Mouse (Mus musculus) liver, adult 2 months (tissue): ENCODE results near the gene Robo1. TPM values are rescaled to one million over a fixed set of nuclear protein-coding genes. Genes with fewer than 3 reads are reported as not detected.

Experiments used
- DNase-seq: peaks from one replicate; pipeline ENCODE4 v3.0.0-alpha.2; 2011; ENCODE audit warnings: low read depth, low spot score; ENCODE audit errors: extremely low read depth
- H3K27ac ChIP-seq: fragments of 200-500 bp; replicated peaks from 2 replicates; pipeline ENCODE4 v1.5.1; 2012; ENCODE audit warnings: low read depth, mild to moderate bottlenecking, control low read depth, inconsistent platforms, low read length; ENCODE audit not compliant: insufficient read depth
- H3K27me3 ChIP-seq: fragments of 200-500 bp; 2 replicates; pipeline ENCODE4 v1.6.1; 2012; ENCODE audit warnings: mild to moderate bottlenecking, moderate library complexity, low read length, inconsistent platforms; ENCODE audit not compliant: control insufficient read depth, insufficient read depth
- H3K36me3 ChIP-seq: fragments of 200-500 bp; 2 replicates; pipeline ENCODE4 v1.6.1; 2012; ENCODE audit warnings: low read length, inconsistent platforms; ENCODE audit not compliant: control insufficient read depth, insufficient read depth
- H3K4me1 ChIP-seq: fragments of 200-500 bp; 2 replicates; pipeline ENCODE4 v1.6.1; 2011; ENCODE audit warnings: low read length; ENCODE audit not compliant: control insufficient read depth, insufficient read depth
- H3K4me3 ChIP-seq: fragments of 200-500 bp; 2 replicates; pipeline ENCODE4 v1.5.1; 2011; ENCODE audit warnings: low read depth, mild to moderate bottlenecking, control low read depth, low read length, moderate library complexity; ENCODE audit not compliant: insufficient read depth
- H3K79me2 ChIP-seq: fragments of 200-500 bp; 2 replicates; pipeline ENCODE4 v1.6.1; 2012; ENCODE audit warnings: inconsistent platforms, mild to moderate bottlenecking, low read length, moderate library complexity; ENCODE audit not compliant: control insufficient read depth, insufficient read depth
- H3K9ac ChIP-seq: fragments of 200-500 bp; 2 replicates; pipeline ENCODE4 v1.6.1; 2012; ENCODE audit warnings: low read depth, mild to moderate bottlenecking, control low read depth, inconsistent platforms, low read length
- CTCF ChIP-seq: fragments of 200-500 bp; IDR thresholded peaks from 2 replicates; pipeline ENCODE4 v1.5.1; 2011; ENCODE audit warnings: low read depth, low read length, control low read depth
- POLR2A ChIP-seq: fragments of 200-500 bp; IDR thresholded peaks from 2 replicates; pipeline ENCODE4 v1.6.1; 2011; ENCODE audit warnings: low read length, control low read depth; ENCODE audit not compliant: insufficient read depth; ENCODE audit errors: extremely low read depth
- WGBS: fragments of 180-500 bp; shearing (Covaris S2); methylation state at CpG from one replicate; pipeline ENCODE4 v1.1.7; 2018; 5-methylcytosine and 5-hydroxymethylcytosine counted together
- polyA plus RNA-seq: library from polyadenylated mRNA; depleted of rRNA; stranded (reverse); fragments of >200 nt; gene quantifications from 2 replicates; pipeline ENCODE4 v1.2.3, GENCODE M21; 2012
- total RNA-seq: library from RNA; depleted of rRNA; stranded (reverse); fragments of >200 nt; gene quantifications from 2 replicates; pipeline ENCODE4 v1.2.3, GENCODE M21; 2014

Robo1 gene
- total and polyA plus RNA-seq, 2 experiments, result 4.5 to 6.4 TPM

DNA sequence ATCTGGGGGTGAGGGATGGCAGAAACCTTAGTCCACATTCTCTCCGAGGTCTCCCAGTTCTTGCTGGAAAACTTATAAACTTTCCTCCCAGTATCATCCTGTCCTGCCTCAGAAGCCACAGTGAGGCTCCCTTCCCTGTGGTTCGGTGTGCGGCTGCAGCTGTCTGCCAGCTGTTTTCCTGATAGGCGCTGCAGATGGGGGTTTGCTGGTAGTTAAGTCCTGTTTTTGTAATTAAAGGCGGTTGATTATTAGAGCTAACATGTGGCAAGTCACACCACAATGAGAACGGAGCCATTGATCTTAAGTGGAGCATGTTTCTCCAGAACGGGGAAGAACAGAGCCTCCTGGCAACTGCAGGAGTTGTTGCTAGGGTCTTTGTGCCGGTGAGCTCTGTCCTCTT, 699.3 kb downstream of the Robo1 start:
- no peaks in the 10 kb centered on the region for H3K4me1 ChIP-seq
- no peak for DNase-seq
- no peaks in the 10 kb centered on the region for H3K27me3 ChIP-seq
- H3K79me2 ChIP-seq, result no peaks in the 10 kb centered on the region
- no peak overlapping the region for H3K27ac ChIP-seq
- no peak overlapping the region for H3K9ac ChIP-seq
- H3K4me3 ChIP-seq, result no peak overlapping the region
- H3K36me3 ChIP-seq, result peaks cover 2% of the 10 kb centered on the region; the same call in 1 of the 2 replicates
- 87% methylated on average over 8 of the region's 8 CpGs for WGBS
- TF ChIP-seq POLR2A (no peak), CTCF (no peak)

GRCm38 (mm10) chr16:73011313-73011712, 703.2 kb downstream of the Robo1 start:
- peaks cover 2% of the 10 kb centered on the region; the same call in 1 of the 2 replicates for H3K36me3 ChIP-seq
- H3K27me3 ChIP-seq, result no peaks in the 10 kb centered on the region
- no peaks in the 10 kb centered on the region for H3K79me2 ChIP-seq
- H3K4me3 ChIP-seq, result no peak overlapping the region
- no peak overlapping the region for H3K27ac ChIP-seq
- no peaks in the 10 kb centered on the region for H3K4me1 ChIP-seq
- H3K9ac ChIP-seq, result no peak overlapping the region
- WGBS, result 88% methylated on average over 7 of the region's 7 CpGs
- TF ChIP-seq CTCF (no peak), POLR2A (no peak)
- no peak for DNase-seq

- Histone ChIP-seq H3K4me3 (no peak overlapping the region), H3K36me3 (peaks cover 2% of the 10 kb centered on the region; the same call in 1 of the 2 replicates), H3K9ac (no peak overlapping the region), H3K4me1 (no peaks in the 10 kb centered on the region), H3K27ac (no peak overlapping the region), H3K79me2 (no peaks in the 10 kb centered on the region), H3K27me3 (no peaks in the 10 kb centered on the region)
- TF ChIP-seq CTCF (no peak), POLR2A (no peak)
- no peak for DNase-seq
- WGBS, result 92% methylated on average over 11 of the region's 11 CpGs
Observed at GRCm38 (mm10) chr16:73012926-73013325, 704.8 kb downstream of the Robo1 start.

GRCm38 (mm10) chr16:73014544-73014943, 706.4 kb downstream of the Robo1 start:
- Histone ChIP-seq H3K4me3 (no peak overlapping the region), H3K9ac (no peak overlapping the region), H3K27ac (no peak overlapping the region), H3K36me3 (peaks cover 2% of the 10 kb centered on the region; the same call in 1 of the 2 replicates), H3K27me3 (no peaks in the 10 kb centered on the region), H3K4me1 (no peaks in the 10 kb centered on the region), H3K79me2 (no peaks in the 10 kb centered on the region)
- DNase-seq, result no peak
- 79% methylated on average over 8 of the region's 8 CpGs for WGBS
- no peak for TF ChIP-seq CTCF
- TF ChIP-seq POLR2A, result no peak

GRCm38 (mm10) chr16:73015976-73016375, 707.9 kb downstream of the Robo1 start:
- Histone ChIP-seq H3K27ac (no peak overlapping the region), H3K79me2 (no peaks in the 10 kb centered on the region), H3K9ac (no peak overlapping the region), H3K36me3 (peaks cover 2% of the 10 kb centered on the region; the same call in 1 of the 2 replicates), H3K4me3 (no peak overlapping the region), H3K4me1 (no peaks in the 10 kb centered on the region), H3K27me3 (no peaks in the 10 kb centered on the region)
- WGBS, result 93% methylated on average over 4 of the region's 4 CpGs
- DNase-seq, result no peak
- TF ChIP-seq POLR2A, result no peak
- no peak for TF ChIP-seq CTCF

- no peaks in the 10 kb centered on the region for H3K36me3 ChIP-seq
- H3K27ac ChIP-seq, result no peak overlapping the region
- TF ChIP-seq CTCF, result no peak
- TF ChIP-seq POLR2A, result no peak
- no peak overlapping the region for H3K4me3 ChIP-seq
- WGBS, result 90% methylated on average over 7 of the region's 7 CpGs
- H3K9ac ChIP-seq, result no peak overlapping the region
- H3K79me2 ChIP-seq, result no peaks in the 10 kb centered on the region
- DNase-seq, result no peak
- H3K27me3 ChIP-seq, result no peaks in the 10 kb centered on the region
- no peaks in the 10 kb centered on the region for H3K4me1 ChIP-seq
Observed at GRCm38 (mm10) chr16:73016801-73017200, 708.7 kb downstream of the Robo1 start.
